Mouse (Mus musculus) megakaryocyte, embryonic 14.5 days (primary cell): ENCODE results near the gene Trappc2l.

Source experiments
- FLI1 ChIP-seq: IDR thresholded peaks from 2 replicates; pipeline ENCODE4 v1.6.1; 2012; ENCODE audit warnings: low read length, inconsistent platforms, mixed read lengths
- GATA1 ChIP-seq: IDR thresholded peaks from 3 replicates; pipeline ENCODE4 v1.6.1; 2012; ENCODE audit warnings: mixed read lengths, low read length, inconsistent platforms, borderline replicate concordance

DNA sequence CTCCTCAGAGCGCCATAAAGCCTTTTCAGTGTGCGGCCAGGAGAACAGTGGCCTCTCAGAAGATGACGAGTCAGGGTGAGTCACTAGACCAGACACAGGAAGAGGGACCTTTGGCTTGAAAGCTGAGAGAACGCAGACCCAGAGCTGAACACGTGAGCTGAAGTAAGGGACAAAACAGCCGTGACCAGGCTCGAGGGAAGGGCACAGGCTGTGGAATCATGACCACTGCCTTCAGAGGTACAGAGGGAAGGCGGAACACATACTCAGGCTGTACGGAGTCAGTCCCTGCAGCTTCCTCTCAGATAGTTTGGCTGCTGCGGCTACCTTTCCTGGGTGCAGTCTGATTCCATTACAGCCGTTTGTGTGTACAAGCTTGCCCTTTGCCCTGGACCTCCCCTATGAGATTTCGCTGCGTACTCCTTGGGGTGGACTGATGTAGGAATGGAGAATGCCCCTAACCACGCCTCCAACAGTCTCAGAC is 26.0 kb upstream of the Trappc2l start:
- TF ChIP-seq FLI1 (no peak), GATA1 (no peak)
